Mouse (Mus musculus) hindbrain, embryonic 16.5 days (tissue): ENCODE data around the gene Fgr. TPM values are rescaled to one million over a fixed set of nuclear protein-coding genes. Genes with fewer than 3 reads are reported as not detected.
A peak's percentile ranks its signal among the peaks of the same experiment; 100 is the strongest.

Source experiments
- ATAC-seq: fragments of 200-750 bp; cut with Nextera tagmentation; 2 replicates; pipeline ENCODE4 v1.8.0; 2017; ENCODE audit warnings: moderate TSS enrichment, moderate library complexity
- H3K27ac ChIP-seq: fragments of 300-500 bp; sonication (generic); 2 replicates; pipeline ENCODE4 v1.5.1; 2014; ENCODE audit warnings: low read depth, mild to moderate bottlenecking, control low read depth, low read length, moderate library complexity
- H3K27me3 ChIP-seq: fragments of 300-500 bp; sonication (generic); replicated peaks from 2 replicates; pipeline ENCODE4 v1.6.1; 2014; ENCODE audit warnings: low read length; ENCODE audit not compliant: control insufficient read depth, insufficient read depth
- H3K36me3 ChIP-seq: fragments of 300-500 bp; sonication (generic); 2 replicates; pipeline ENCODE4 v1.6.1; 2014; ENCODE audit warnings: mild to moderate bottlenecking, low read length, moderate library complexity, mixed read lengths; ENCODE audit not compliant: control insufficient read depth, insufficient read depth
- H3K4me1 ChIP-seq: fragments of 300-500 bp; sonication (generic); 2 replicates; pipeline ENCODE4 v1.6.1; 2014; ENCODE audit warnings: low read depth, low read length; ENCODE audit not compliant: control insufficient read depth, insufficient read depth
- H3K4me2 ChIP-seq: fragments of 300-500 bp; sonication (generic); 2 replicates; pipeline ENCODE4 v1.6.1; 2014; ENCODE audit warnings: mild to moderate bottlenecking, low read length, control low read depth, moderate library complexity
- H3K4me3 ChIP-seq: fragments of 300-500 bp; sonication (generic); 2 replicates; pipeline ENCODE4 v1.5.1; 2014; ENCODE audit warnings: mild to moderate bottlenecking, low read length, control low read depth, moderate library complexity
- H3K9ac ChIP-seq: fragments of 300-500 bp; sonication (generic); 2 replicates; pipeline ENCODE4 v1.6.1; 2014; ENCODE audit warnings: low read depth, mild to moderate bottlenecking, control low read depth, low read length, moderate library complexity
- H3K9me3 ChIP-seq: fragments of 300-500 bp; sonication (generic); 2 replicates; pipeline ENCODE4 v1.6.1; 2014; ENCODE audit warnings: mild to moderate bottlenecking, low read length, moderate library complexity; ENCODE audit not compliant: control insufficient read depth
- WGBS: fragments of 180-500 bp; shearing (Covaris S2); extraction: QIAGEN DNeasy Blood & Tissue Kit; methylation state at CpG from one replicate; pipeline ENCODE4 v1.1.7; 2014; 5-methylcytosine and 5-hydroxymethylcytosine counted together
- polyA plus RNA-seq: library from polyadenylated mRNA; unstranded; fragments of >200 nt; fragmentation: Nextera tagmentation; extraction: Ambion mirVana; gene quantifications from 2 replicates; pipeline ENCODE4 v1.2.1, GENCODE M21; 2015

Fgr gene
- polyA plus RNA-seq, 1 experiment from 2014 or later = 0.23 TPM

DNA sequence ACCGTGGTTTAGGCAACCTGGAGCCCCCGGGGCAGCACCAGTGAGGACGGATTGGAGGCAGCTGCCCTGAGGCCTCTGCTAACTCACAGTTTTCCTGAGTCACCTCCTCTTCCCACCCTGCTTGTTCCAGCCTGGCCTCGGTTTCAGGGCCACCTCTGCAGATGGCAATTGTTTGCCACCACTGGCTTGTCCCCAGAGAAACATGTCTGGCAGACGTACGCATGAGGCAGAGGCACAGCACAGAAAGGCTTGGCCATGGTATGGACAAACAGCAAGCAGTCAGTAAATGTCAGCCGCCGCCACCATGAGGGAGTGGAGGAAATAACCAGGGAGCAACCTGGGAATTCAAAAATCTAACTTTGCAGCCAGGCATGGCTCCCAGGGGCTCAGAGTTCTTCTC is 30.8 kb upstream of the Fgr start:
- H3K9me3 ChIP-seq = no peaks in the 10 kb centered on the region
- H3K27ac ChIP-seq = no peak overlapping the region
- peak overlapping the region; percentile 23; the same call in 1 of the 2 replicates for H3K9ac ChIP-seq
- no peaks in the 10 kb centered on the region for H3K36me3 ChIP-seq
- no peak for ATAC-seq
- H3K4me3 ChIP-seq = no peak overlapping the region
- H3K4me2 ChIP-seq = no peak overlapping the region
- 57% methylated on average over 8 of the region's 8 CpGs for WGBS
- H3K4me1 ChIP-seq = peaks cover 23% of the 10 kb centered on the region
- H3K27me3 ChIP-seq = no peaks in the 10 kb centered on the region; the same call in 1 of the 2 replicates

GRCm38 (mm10) chr4:132944106-132944505 is 29.8 kb upstream of the Fgr start:
- H3K9ac ChIP-seq = no peak overlapping the region
- H3K36me3 ChIP-seq = no peaks in the 10 kb centered on the region
- peaks cover 14% of the 10 kb centered on the region for H3K4me1 ChIP-seq
- no peaks in the 10 kb centered on the region for H3K9me3 ChIP-seq
- H3K4me2 ChIP-seq = no peak overlapping the region
- ATAC-seq = no peak
- WGBS = 76% methylated on average over 12 of the region's 12 CpGs
- no peaks in the 10 kb centered on the region; the same call in 1 of the 2 replicates for H3K27me3 ChIP-seq
- no peak overlapping the region for H3K27ac ChIP-seq
- H3K4me3 ChIP-seq = no peak overlapping the region

- Histone ChIP-seq H3K9me3 (no peaks in the 10 kb centered on the region), H3K9ac (no peak overlapping the region), H3K4me3 (no peak overlapping the region), H3K27ac (no peak overlapping the region), H3K4me1 (peaks cover 14% of the 10 kb centered on the region), H3K27me3 (no peaks in the 10 kb centered on the region; the same call in 1 of the 2 replicates), H3K36me3 (no peaks in the 10 kb centered on the region), H3K4me2 (no peak overlapping the region)
- ATAC-seq = no peak
- 81% methylated on average over 4 of the region's 4 CpGs for WGBS
Measured at GRCm38 (mm10) chr4:132944776-132945175, 29.1 kb upstream of the Fgr start.

DNA sequence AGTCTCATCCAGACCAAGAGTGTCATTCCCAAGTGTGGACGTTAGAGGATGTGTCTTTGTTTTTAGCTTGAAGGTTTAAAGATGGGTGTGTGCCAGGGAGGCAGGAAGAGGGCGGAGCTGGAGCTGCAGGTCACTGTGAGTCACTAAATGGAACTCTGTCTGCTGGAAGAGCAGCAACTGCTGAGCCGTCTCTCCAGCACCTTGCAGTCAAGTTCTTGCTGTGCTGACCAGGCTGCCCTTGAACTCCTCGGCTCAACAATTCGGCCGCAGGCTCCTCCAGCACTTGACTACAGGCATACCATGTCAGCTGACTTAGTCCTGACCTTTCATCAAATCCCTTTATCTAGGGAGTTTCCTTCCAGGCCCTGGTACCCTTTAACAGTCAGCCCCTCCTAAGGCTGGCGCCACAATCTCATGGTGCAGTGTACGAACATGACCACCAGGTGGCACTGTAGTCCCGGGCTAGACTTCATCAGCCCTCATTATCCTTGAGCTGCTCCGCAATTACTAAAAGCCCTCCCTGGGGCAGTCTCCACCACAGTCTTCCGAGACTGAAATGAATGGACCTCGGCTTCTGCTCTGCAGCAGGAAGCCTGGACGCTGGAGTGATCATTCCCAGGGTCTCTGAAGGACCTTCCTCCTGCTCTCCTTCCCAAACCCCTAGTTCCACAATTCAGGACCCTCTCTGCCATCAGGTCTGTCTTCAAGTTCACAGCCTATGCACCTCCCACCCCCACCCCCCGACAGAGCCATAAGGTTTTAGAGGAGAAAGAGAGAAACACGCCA is 28.4 kb upstream of the Fgr start:
- peak overlapping the region; percentile 57 for H3K9ac ChIP-seq
- peaks cover 14% of the 10 kb centered on the region for H3K4me1 ChIP-seq
- 7% methylated on average over 14 of the region's 15 CpGs for WGBS
- H3K36me3 ChIP-seq = no peaks in the 10 kb centered on the region
- peak; percentile 86 for ATAC-seq
- H3K4me3 ChIP-seq = no peak overlapping the region
- peak overlapping the region; percentile 53 for H3K4me2 ChIP-seq
- H3K27me3 ChIP-seq = no peaks in the 10 kb centered on the region; the same call in 1 of the 2 replicates
- H3K27ac ChIP-seq = peak overlapping the region; percentile 79
- H3K9me3 ChIP-seq = no peaks in the 10 kb centered on the region

DNA sequence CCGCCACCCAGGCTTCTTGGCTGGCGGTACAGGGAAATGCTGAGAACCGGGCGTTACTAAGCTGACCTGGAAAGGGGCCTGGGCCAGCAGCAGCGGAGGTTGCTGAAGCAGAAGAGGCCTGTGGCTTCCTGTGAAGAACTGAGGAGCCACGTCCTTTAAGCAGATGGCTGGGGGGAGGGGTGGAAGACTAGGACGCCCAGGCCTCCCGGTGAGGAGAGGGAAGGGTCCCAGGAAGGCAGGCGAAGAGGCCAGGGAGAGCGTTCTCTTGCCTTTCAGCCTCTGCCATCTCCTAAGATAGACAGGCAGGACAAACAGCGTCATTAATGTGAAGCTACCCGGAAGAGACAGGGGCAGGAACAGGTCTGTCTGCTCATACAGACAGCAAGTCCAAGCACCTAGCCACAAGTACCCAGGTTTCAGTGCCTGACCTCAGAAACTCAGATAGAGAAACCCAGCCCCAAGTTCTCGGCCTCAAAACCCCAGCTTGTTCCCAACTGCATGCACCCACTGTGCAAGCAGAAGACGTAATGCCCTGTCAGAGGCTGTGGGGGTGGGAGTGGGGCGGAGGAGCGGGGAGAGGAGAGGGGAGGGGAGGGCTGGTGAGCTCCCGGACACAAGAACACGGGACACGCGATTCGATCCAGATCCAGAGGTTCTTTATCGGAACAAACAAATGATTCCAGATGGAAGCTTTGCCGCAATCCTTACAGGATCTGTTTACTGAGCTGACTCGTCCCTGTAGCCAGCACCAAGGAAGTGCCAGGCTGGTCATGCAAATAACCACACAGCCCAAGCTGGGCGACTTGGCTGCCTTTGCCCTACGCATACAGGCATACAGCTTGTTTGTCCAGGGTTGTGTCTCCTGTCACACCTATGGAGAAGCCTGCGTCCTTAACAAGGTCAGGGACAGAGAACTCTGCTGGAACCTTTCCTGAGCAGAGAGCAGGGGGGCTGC is 27.6 kb upstream of the Fgr start:
- Histone ChIP-seq H3K27ac (peak overlapping the region; percentile 79), H3K9ac (peak overlapping the region; percentile 57), H3K9me3 (no peaks in the 10 kb centered on the region), H3K4me3 (no peak overlapping the region), H3K4me2 (peak overlapping the region; percentile 53), H3K4me1 (peaks cover 14% of the 10 kb centered on the region), H3K27me3 (no peaks in the 10 kb centered on the region; the same call in 1 of the 2 replicates), H3K36me3 (no peaks in the 10 kb centered on the region)
- 13% methylated on average over 27 of the region's 27 CpGs for WGBS
- peak; percentile 70 for ATAC-seq

GRCm38 (mm10) chr4:132949882-132950532 is 23.9 kb upstream of the Fgr start:
- Histone ChIP-seq H3K27ac (no peak overlapping the region), H3K9ac (no peak overlapping the region), H3K4me1 (peaks cover 14% of the 10 kb centered on the region), H3K27me3 (no peaks in the 10 kb centered on the region), H3K4me2 (0 out of 2 replicates have a peak overlapping the region, but pooled peaks have one; percentile 2), H3K9me3 (no peaks in the 10 kb centered on the region), H3K36me3 (no peaks in the 10 kb centered on the region), H3K4me3 (no peak overlapping the region)
- WGBS = 27% methylated on average over 24 of the region's 24 CpGs
- ATAC-seq = no peak

GRCm38 (mm10) chr4:132950999-132951398 is 22.9 kb upstream of the Fgr start:
- no peak overlapping the region for H3K9ac ChIP-seq
- H3K36me3 ChIP-seq = no peaks in the 10 kb centered on the region
- H3K27ac ChIP-seq = no peak overlapping the region
- no peaks in the 10 kb centered on the region for H3K9me3 ChIP-seq
- H3K4me2 ChIP-seq = no peak overlapping the region
- peaks cover 10% of the 10 kb centered on the region for H3K4me1 ChIP-seq
- no peak overlapping the region for H3K4me3 ChIP-seq
- ATAC-seq = no peak
- no peaks in the 10 kb centered on the region for H3K27me3 ChIP-seq
- 57% methylated on average over 2 of the region's 2 CpGs for WGBS

DNA sequence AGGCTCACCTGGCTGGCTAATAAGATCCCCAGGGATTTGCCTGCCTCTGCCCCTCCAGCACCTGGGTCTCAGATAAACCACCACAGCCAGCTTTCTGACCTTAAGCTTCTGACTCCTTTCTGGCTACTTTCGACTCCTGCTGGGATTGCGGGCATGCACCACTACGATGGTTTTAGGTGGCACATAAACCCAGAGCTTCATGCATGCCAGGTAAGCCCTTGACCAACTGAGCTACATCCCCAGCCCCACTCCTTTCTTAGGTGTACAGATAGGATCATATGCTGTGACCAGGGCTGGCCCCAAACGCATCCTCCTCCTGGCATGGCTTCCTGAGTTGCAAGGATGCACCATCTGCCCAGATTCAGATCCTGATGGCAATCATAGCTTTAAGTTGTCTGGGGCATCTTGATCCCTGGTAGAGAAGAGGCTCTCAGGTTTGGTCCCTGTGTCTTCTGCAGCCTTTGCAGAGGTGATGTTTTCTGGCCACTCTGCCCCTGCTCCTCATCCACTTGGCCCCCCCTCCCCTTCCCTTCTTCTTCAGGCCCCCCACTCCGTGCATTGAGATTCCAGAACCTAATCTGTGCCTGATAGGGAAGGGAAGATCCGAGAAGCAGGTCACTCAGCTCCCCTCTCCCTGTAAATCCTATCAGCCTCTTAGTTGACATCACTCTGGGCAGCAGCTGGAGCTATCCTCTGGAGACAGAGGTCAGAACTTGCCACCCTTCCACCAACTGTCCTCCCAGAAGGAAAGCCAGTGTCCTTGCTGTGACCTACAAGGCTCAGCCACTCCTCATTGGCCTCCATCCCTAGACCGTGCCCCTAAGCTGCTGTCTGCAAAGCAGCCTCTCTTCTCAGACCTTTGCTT is 19.1 kb upstream of the Fgr start:
- no peaks in the 10 kb centered on the region for H3K27me3 ChIP-seq
- H3K4me1 ChIP-seq = peaks cover 10% of the 10 kb centered on the region
- no peaks in the 10 kb centered on the region for H3K9me3 ChIP-seq
- no peak overlapping the region for H3K9ac ChIP-seq
- no peak for ATAC-seq
- WGBS = 62% methylated on average over 7 of the region's 7 CpGs
- H3K27ac ChIP-seq = no peak overlapping the region
- no peaks in the 10 kb centered on the region for H3K36me3 ChIP-seq
- H3K4me2 ChIP-seq = no peak overlapping the region
- H3K4me3 ChIP-seq = no peak overlapping the region
